Mouse (Mus musculus) stomach, postnatal 0 days (tissue): ENCODE results near the gene Sgcg. TPM values are rescaled to one million over a fixed set of nuclear protein-coding genes. Genes with fewer than 3 reads are reported as not detected.
A peak's percentile ranks its signal among the peaks of the same experiment; 100 is the strongest.

Source experiments
- ATAC-seq: fragments of 200-750 bp; cut with Nextera tagmentation; 2 replicates; pipeline ENCODE4 v1.8.0; 2017; ENCODE audit not compliant: low FRiP score, low TSS enrichment
- DNase-seq: peaks from one replicate; pipeline ENCODE4 v3.0.0-alpha.2; 2016; ENCODE audit warnings: low spot score
- H3K27ac ChIP-seq: fragments of 300-500 bp; sonication (generic); replicated peaks from 2 replicates; pipeline ENCODE4 v1.5.1; 2014; ENCODE audit warnings: mild to moderate bottlenecking, control low read depth
- H3K27me3 ChIP-seq: fragments of 300-500 bp; sonication (generic); 2 replicates; pipeline ENCODE4 v1.6.1; 2014; ENCODE audit warnings: low read length; ENCODE audit not compliant: control insufficient read depth, insufficient read depth
- H3K36me3 ChIP-seq: fragments of 300-500 bp; sonication (generic); 2 replicates; pipeline ENCODE4 v1.6.1; 2014; ENCODE audit warnings: low read length, mixed read lengths; ENCODE audit not compliant: control insufficient read depth, insufficient read depth
- H3K4me1 ChIP-seq: fragments of 300-500 bp; sonication (generic); replicated peaks from 2 replicates; pipeline ENCODE4 v1.6.1; 2014; ENCODE audit warnings: antibody characterized with exemption; ENCODE audit not compliant: control insufficient read depth, insufficient read depth
- H3K4me2 ChIP-seq: fragments of 300-500 bp; sonication (generic); replicated peaks from 2 replicates; pipeline ENCODE4 v1.6.1; 2014; ENCODE audit warnings: low read depth, mild to moderate bottlenecking, control low read depth, moderate library complexity
- H3K4me3 ChIP-seq: fragments of 300-500 bp; sonication (generic); 2 replicates; pipeline ENCODE4 v1.5.1; 2014; ENCODE audit warnings: low read depth, low read length, control low read depth
- H3K9ac ChIP-seq: fragments of 300-500 bp; sonication (generic); 2 replicates; pipeline ENCODE4 v1.6.1; 2014; ENCODE audit warnings: mild to moderate bottlenecking, low read length, control low read depth, mixed read lengths
- H3K9me3 ChIP-seq: fragments of 300-500 bp; sonication (generic); 2 replicates; pipeline ENCODE4 v1.6.1; 2016; ENCODE audit warnings: low read length; ENCODE audit not compliant: control insufficient read depth
- CTCF ChIP-seq: IDR thresholded peaks from 2 replicates; pipeline ENCODE4 v1.5.1; 2016; ENCODE audit warnings: antibody characterized with exemption, low read depth, mild to moderate bottlenecking, moderate library complexity
- EP300 ChIP-seq: optimal IDR thresholded peaks from 2 replicates; pipeline ENCODE3; 2016; ENCODE audit warnings: antibody characterized with exemption
- WGBS: fragments of 180-500 bp; shearing (Covaris S2); extraction: QIAGEN DNeasy Blood & Tissue Kit; methylation state at CpG from one replicate; pipeline ENCODE4 v1.1.7; 2014; 5-methylcytosine and 5-hydroxymethylcytosine counted together
- polyA plus RNA-seq: library from polyadenylated mRNA; unstranded; fragments of >200 nt; fragmentation: Nextera tagmentation; extraction: Ambion mirVana; gene quantifications from 2 replicates; pipeline ENCODE4 v1.2.1, GENCODE M21; 2015

Gene Sgcg
- 2.4 and 2.9 TPM in 2 replicates for polyA plus RNA-seq

DNA sequence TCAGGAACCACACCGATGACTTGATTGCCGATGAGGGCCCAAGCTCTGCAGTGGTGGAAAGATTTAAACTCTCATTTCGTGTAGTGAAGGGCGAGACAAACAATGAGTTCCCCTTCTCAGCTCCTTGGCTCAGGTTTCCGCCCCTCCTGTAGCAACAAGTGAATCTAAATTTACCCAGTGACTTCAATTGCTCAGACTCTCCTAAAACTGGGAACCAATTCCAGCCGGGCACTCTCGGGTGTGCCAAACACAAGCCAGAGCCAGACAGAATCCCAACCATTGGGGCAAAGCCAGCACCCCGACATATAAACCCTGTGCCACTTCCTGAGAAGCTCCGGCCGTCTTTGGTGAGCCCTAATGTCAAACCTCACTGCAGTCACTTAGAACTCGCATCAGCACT is at the start of gene Sgcg:
Gene Sgcg (minus strand): TSS at position 139 of the 400 bp plus-strand sequence.
- Histone ChIP-seq H3K4me2 (no peak within 1 kb of the TSS), H3K9ac (no peak within 1 kb of the TSS), H3K9me3 (no peaks in the 10 kb centered on the region), H3K4me1 (no peaks in the 10 kb centered on the region), H3K27ac (peak within 1 kb of the TSS; percentile 58), H3K36me3 (no peaks in the 10 kb centered on the region), H3K27me3 (no peaks in the 10 kb centered on the region), H3K4me3 (no peak within 1 kb of the TSS)
- DNase-seq (no peak), ATAC-seq (no peak)
- WGBS, result 40% methylated on average over 11 of the region's 11 CpGs
- TF ChIP-seq CTCF (no peak), EP300 (no peak)

DNA sequence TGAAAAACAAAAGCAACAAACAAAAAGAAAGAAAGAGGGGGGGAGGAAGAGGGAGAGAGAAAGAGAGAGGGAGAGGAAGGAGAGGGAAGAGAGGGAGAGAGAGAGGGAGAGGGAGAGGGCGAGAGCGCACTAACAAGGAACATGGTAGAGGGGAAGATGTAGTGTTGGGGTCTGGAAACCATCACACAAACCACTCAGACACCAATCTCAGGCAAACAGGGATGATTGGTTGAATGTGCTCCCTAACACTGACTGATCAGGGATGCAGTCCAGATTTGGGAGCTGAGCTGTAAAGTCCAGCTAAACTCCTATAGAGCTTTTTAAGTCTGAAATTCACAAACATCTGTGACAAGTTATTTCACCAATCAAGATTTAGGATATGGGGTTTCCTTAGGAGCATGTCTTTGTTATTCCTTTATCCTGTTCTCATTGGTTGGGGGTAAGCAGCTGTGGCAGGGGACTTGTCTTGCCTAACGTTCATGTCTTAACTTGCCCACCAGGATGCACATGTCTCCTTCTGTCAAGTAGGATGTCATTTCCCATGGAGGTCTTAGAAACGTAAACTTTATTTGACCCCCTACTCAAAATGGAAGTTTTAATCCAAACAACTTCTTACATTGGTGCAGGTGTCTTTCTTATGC is 45.8 kb upstream of the Sgcg start:
- TF ChIP-seq EP300 (no peak), CTCF (no peak)
- Histone ChIP-seq H3K9me3 (no peaks in the 10 kb centered on the region), H3K9ac (no peak overlapping the region), H3K27me3 (no peaks in the 10 kb centered on the region), H3K27ac (no peak overlapping the region), H3K4me1 (no peaks in the 10 kb centered on the region), H3K4me2 (no peak overlapping the region), H3K4me3 (no peak overlapping the region), H3K36me3 (no peaks in the 10 kb centered on the region)
- ATAC-seq, result no peak
- 47% methylated on average over 4 of the region's 4 CpGs for WGBS
- DNase-seq, result no peak

DNA sequence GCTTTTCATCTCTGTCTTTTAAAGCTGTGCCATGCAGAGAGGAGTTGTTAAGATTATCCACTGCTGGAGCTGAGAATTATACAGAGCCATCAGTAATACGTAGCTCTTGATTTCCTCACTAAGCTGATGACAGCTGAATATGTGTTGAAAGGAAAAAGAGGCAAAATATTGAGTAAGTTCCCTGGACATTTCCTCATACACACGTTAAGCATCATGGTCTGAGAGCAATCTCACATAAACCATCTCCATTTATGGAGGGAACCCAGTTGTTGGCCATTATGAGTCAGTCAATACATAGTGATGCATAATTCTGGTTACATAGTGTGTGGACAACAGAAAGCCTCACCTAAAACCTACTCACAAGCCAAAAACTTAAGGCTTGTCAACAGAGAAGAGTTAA is 44.1 kb upstream of the Sgcg start:
- no peak for DNase-seq
- H3K27ac ChIP-seq, result no peak overlapping the region
- no peaks in the 10 kb centered on the region for H3K36me3 ChIP-seq
- no peak overlapping the region for H3K4me3 ChIP-seq
- no peak for TF ChIP-seq CTCF
- no peak for TF ChIP-seq EP300
- WGBS, result 39% methylated on average over 2 of the region's 2 CpGs
- H3K9ac ChIP-seq, result no peak overlapping the region
- H3K4me2 ChIP-seq, result no peak overlapping the region
- H3K4me1 ChIP-seq, result no peaks in the 10 kb centered on the region
- ATAC-seq, result no peak
- H3K27me3 ChIP-seq, result no peaks in the 10 kb centered on the region
- no peaks in the 10 kb centered on the region for H3K9me3 ChIP-seq

DNA sequence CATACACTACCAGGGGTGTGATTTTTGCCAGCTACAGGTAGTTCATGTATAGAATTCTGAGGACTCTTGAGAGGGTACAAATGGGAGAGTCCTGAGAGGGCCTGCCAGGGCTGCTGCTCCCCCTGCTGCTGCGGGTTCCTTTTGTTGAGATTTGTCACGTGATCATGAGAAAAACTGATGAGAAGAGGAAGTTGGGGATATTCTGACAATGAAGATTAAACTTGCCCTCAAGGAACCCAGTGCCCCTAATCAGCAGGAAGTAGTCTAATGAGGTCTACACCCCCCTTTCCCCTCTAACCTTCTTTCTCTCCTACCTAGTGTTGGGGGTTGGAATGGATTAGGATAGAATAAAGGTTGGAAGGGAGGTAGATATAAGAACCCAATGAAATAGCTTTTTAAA is 43.0 kb upstream of the Sgcg start:
- WGBS, result 45% methylated on average over 2 of the region's 2 CpGs
- Histone ChIP-seq H3K27ac (no peak overlapping the region), H3K36me3 (no peaks in the 10 kb centered on the region), H3K4me2 (no peak overlapping the region), H3K27me3 (no peaks in the 10 kb centered on the region), H3K9ac (no peak overlapping the region), H3K9me3 (no peaks in the 10 kb centered on the region), H3K4me3 (no peak overlapping the region), H3K4me1 (no peaks in the 10 kb centered on the region)
- DNase-seq, result no peak
- TF ChIP-seq CTCF (no peak), EP300 (no peak)
- no peak for ATAC-seq

DNA sequence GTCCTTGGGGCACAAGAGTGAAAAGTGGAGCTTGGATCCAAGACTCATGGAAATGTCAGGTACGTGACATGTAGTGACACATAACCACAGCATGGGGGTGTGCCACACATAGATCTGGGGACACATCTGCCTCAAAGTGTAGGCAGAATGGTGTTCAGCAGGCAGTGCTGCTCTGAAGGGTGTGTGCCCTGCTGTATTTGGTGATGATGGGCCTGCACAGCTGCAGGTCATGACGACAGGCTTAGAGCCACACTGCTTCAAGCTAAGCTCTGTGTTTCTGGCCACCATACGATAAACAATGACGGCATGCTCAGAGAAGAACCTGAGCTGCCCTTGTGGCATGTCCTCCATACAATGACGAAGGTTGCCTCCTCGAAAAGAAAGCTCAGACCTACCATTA is 41.5 kb upstream of the Sgcg start:
- H3K4me2 ChIP-seq, result no peak overlapping the region
- WGBS, result 81% methylated on average over 6 of the region's 6 CpGs
- no peak for TF ChIP-seq EP300
- TF ChIP-seq CTCF, result no peak

DNA sequence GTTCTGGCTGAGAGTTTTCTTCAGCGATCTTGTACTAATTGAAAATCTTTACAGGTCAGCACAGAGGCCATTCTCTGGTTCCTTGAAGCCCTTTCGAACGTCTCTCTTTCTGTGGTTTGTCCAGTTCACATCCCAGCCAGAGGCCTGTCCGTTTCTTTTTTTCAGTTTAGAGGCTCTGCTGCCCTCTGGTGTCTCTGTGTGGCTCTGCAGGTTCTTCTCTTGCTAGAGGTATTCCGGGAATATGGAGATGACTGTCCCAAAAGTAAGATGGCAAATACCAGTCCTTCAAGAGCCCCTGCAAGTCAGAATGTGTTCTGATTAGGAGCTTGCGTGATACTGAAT is 36.4 kb upstream of the Sgcg start:
- WGBS, result 31% methylated on average over 6 of the region's 6 CpGs
- Histone ChIP-seq H3K4me3 (no peak overlapping the region), H3K27me3 (no peaks in the 10 kb centered on the region), H3K36me3 (no peaks in the 10 kb centered on the region), H3K9me3 (no peaks in the 10 kb centered on the region), H3K4me2 (no peak overlapping the region), H3K9ac (no peak overlapping the region), H3K4me1 (no peaks in the 10 kb centered on the region), H3K27ac (no peak overlapping the region)
- ATAC-seq, result no peak
- DNase-seq, result peak; percentile 59
- TF ChIP-seq EP300 (no peak), CTCF (peak; percentile 65)

More for the DNA sequence above, 41.5 kb upstream of the Sgcg start:
- Histone ChIP-seq H3K36me3 (no peaks in the 10 kb centered on the region), H3K4me1 (no peaks in the 10 kb centered on the region), H3K9me3 (no peaks in the 10 kb centered on the region), H3K9ac (no peak overlapping the region), H3K27ac (no peak overlapping the region), H3K4me3 (no peak overlapping the region), H3K27me3 (no peaks in the 10 kb centered on the region)
- DNase-seq, result no peak
- no peak for ATAC-seq
